Mouse (Mus musculus): ENCODE results near the gene Ttc39a.
A peak's percentile ranks its signal among the peaks of the same experiment; 100 is the strongest.

Ttc39a gene

DNA sequence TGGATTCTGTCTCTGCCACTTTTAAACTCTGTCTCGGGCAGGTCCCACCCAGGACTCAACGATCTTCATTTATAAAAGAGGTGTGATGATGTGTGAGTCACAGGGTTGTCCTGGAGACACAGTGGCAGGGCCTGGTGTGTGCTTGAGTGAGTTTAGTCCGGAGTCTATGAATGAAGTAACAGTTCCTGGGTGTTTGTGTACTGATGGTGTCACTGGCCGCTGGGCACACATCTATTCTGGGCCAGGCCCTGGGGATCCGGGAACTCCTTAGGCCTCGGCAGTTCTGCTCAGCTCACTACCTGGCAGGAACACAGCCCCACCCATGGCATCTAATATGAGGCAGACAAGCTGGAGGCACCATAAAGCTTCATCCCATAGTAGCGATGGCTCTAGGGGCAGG is 15.2 kb downstream of the Ttc39a start:
- no peak for DNase-seq

- peak; percentile 81 for DNase-seq
Measured at GRCm38 (mm10) chr4:109422436-109422835, 16.0 kb downstream of the Ttc39a start.

GRCm38 (mm10) chr4:109423438-109423837 is 17.0 kb downstream of the Ttc39a start:
- no peak for DNase-seq

GRCm38 (mm10) chr4:109427058-109427457 is 20.6 kb downstream of the Ttc39a start:
- no peak for DNase-seq

GRCm38 (mm10) chr4:109430250-109430649 is 23.8 kb downstream of the Ttc39a start:
- DNase-seq = no peak

DNA sequence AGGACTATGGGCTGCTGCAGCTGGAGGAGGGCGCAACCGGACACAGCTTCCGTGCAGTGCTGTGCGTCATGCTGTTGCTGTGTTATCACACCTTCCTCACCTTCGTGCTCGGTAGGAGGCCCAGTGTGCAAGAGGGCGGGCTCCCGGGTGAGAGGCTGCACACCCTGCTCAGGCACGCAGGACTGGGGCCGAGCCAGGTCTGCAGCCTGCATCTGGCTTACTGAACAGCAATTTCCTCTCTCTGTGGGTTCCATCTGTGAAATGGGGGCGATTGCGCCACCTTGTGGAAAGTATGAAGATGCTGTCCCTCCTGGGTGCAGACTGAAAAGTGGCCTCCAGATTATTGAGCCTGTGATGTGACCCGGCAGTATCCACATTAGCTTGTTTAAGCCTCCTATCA is 24.4 kb downstream of the Ttc39a start:
- DNase-seq = peak; percentile 58

- DNase-seq = no peak
Measured at GRCm38 (mm10) chr4:109432668-109433375, 26.4 kb downstream of the Ttc39a start.

DNA sequence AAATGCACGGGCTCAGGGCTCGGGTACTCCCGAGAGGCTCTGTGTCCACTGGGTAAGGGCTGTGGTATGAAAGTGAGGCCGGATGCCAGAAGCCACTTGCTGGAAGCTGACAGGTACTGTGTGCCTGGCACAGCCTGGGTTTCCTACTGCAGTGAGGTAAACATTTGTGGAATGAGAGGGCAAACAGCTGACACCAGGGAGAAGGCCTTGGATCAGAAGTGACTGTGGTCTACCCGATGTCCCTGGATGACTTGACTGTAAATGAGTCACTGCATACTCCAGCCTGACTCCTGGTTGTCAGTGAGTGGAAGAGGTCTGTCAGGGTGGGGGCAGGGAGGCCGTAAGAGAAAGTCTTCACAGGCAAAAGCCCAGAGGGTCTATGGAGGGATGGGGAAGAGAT is 27.2 kb downstream of the Ttc39a start:
- peak; percentile 50 for DNase-seq

DNA sequence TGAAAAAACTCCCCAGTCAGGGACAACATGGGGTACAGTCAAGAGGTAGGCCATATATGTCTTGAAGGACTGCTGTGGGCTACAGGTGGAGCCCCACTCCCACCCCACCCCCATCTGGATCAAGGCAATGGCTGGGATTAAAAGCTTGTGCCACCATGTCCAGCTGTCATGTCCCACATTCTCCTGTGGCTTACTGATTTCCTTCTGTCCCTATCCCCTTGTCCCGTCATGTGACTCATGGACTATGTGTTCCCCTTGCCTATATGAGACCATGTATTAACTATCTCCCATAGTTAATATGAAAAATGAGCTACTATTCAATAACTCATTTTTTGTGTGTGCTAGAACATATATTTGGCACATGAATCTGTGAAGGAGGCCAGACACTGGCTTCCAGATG is 27.8 kb downstream of the Ttc39a start:
- no peak for DNase-seq

DNA sequence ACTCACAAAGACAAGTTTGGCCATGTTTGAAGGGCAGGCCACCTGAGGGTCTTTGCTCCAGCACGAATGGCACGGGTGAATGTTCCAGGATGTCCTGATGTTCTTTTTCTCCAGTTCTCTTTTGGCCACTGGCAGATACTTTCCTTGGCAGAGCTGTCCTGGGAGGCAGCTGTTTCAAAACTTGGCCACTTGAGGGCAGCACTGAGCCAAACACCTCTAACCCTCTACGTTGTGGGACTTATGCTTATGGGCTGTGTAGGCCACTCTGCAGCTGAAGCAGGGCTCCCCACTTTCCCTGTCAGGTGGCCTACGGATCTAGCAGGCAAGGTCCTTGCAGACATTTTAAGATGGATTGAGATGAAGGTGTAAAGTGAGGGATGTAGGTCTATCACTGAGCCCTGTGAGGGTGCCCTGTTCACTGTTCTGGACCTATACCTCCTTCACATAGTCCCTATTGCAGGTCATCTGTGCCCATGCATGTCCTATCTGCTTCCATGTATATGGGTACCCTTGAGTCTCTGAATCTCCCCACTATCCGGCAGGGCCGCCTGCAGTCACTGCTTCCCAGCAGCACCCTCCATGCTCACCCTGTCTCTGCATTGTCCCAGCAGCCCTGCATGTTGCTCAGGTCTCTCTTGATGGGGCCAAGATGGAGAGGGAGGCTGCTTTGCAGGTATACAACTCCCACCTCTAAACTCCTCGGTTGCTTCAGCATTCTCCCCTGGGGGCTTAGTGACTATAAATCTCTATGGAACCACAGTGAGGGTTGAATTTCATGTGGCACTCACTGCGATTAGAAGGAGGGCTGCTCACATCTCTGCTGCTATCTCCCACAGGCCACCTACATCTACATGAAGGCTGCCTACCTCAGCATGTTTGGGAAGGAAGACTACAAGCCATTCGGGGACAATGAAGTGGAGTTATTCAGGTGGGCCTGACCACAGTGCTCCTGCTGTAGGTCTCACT is 31.8 kb downstream of the Ttc39a start:
- DNase-seq = peak; percentile 76

GRCm38 (mm10) chr4:109439101-109439500 is 32.7 kb downstream of the Ttc39a start:
- DNase-seq = no peak

- no peak for DNase-seq
Measured at GRCm38 (mm10) chr4:109439825-109440248, 33.4 kb downstream of the Ttc39a start.

GRCm38 (mm10) chr4:109440381-109440780 is 34.0 kb downstream of the Ttc39a start:
- DNase-seq = no peak

GRCm38 (mm10) chr4:109441000-109441399 is 34.6 kb downstream of the Ttc39a start:
- peak; percentile 28 for DNase-seq

DNA sequence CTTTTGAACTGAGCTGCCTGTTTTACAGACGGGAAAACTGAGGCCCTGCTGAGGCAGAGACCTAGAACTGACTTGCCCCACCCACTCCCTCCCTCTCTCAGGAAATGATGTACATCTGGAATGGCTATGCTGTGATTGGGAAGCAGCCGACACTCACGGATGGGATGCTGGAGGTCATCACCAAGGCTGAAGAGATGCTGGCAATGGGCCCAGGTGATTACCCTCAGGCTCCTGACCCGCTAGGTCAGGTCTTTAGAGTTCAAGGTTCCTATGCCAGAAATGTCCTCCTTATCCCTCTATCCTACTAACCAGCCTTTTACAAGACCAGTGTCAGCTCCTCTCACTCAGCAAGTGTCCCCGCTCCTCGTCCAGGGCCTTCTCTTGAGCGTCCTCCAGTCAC is 35.7 kb downstream of the Ttc39a start:
- peak; percentile 50 for DNase-seq

GRCm38 (mm10) chr4:109442649-109443048 is 36.2 kb downstream of the Ttc39a start:
- no peak for DNase-seq

DNA sequence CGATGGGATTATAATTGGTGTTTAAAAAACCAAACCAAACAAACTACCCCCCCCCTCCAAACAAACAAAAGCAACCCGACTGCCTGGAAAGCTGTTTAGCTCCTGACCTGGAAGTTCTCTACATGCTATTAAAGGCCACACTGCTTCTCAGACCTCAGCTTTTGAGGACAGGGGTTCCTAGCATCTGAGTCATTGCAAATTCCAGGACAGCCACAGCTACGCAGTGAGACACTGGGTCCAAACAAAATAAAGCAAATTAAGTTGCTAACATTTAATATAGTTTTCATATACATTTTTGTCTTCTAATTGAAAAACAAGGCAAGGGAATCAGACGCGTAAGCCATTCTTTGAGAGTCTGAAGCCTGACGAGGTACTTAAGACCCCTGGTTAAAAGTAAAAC is 38.0 kb downstream of the Ttc39a start:
- no peak for DNase-seq

DNA sequence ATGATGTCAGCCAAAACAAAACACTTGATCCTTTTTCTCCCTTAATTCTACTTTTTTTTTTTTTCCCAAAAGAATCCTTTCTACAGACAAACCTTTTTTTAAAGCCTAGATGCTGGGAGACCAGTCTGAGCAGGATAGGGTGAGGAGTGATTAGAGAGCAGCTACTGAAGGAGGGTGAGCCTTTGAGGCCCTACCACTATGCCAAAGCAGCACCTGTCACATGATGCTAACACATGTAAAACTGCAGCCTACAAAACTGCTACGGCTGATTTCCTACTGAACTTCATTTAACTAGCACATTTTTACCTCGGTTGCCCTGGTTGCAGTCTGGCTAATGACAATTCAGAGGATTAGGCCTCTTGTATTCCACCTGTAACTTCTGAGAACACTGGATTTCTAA is 38.5 kb downstream of the Ttc39a start:
- no peak for DNase-seq

DNA sequence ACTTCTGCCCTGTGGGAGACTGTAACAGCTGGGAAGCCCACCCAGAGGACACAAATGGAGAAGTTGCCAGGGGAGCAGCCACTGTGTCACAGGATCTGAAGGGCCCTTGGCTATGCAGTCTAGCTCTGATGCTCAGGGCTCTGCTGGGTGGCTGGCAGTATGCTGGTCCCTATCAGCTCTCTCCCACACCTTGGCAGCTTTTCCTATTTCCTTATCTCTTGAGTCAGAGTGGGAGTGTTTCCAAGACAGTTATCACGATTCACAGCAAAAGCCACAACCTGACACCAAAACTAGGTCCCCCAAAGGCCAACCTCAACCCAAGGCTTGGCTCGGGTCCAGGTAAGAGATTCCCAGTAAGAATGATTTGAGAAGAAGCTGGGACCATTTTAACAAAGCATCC is 39.0 kb downstream of the Ttc39a start:
- no peak for DNase-seq

- no peak for DNase-seq
Measured at GRCm38 (mm10) chr4:109445956-109446355, 39.5 kb downstream of the Ttc39a start.

- no peak for DNase-seq
Measured at GRCm38 (mm10) chr4:109448531-109448930, 42.1 kb downstream of the Ttc39a start.

- no peak for DNase-seq
Measured at GRCm38 (mm10) chr4:109456821-109457220, 50.4 kb downstream of the Ttc39a start.

GRCm38 (mm10) chr4:109460421-109461179 is 54.2 kb downstream of the Ttc39a start:
- peak; percentile 47 for DNase-seq

Data from kidney, adult 9 months (tissue).